Mouse (Mus musculus): ENCODE results near the gene Crispld2. TPM values are rescaled to one million over a fixed set of nuclear protein-coding genes. Genes with fewer than 3 reads are reported as not detected.

Crispld2 gene
- polyA plus RNA-seq, 1 experiment = 16.7 TPM

GRCm38 (mm10) chr8:120006645-120007160 lies 14.5 kb downstream of the Crispld2 start:
- no peaks in the 10 kb centered on the region for H3K27me3 ChIP-seq (replicated peaks; ENCODE audit: control insufficient read depth, insufficient read depth, low read length)
- no peak overlapping the region for H3K27ac ChIP-seq (ENCODE audit: insufficient read depth, low read depth, low read length)
- no peak overlapping the region for H3K4me3 ChIP-seq (ENCODE audit: insufficient read depth, low read depth, low read length)
- H3K36me3 ChIP-seq (ENCODE audit: control insufficient read depth, insufficient read depth, low read length) = no peaks in the 10 kb centered on the region
- 61% methylated on average over 9 of the region's 9 CpGs for WGBS
- no peak for DNase-seq
- no peak for TF ChIP-seq POLR2A (IDR thresholded peaks at IDR 0.05; ENCODE audit: low read depth, low read length)
- TF ChIP-seq CTCF (conservative IDR thresholded peaks at IDR 0.05; ENCODE audit: insufficient read depth, insufficient read length, low read depth, low read length) = no peak
- peaks cover 26% of the 10 kb centered on the region for H3K4me1 ChIP-seq (ENCODE audit: control insufficient read depth, insufficient read depth, low read length)

- no peak for TF ChIP-seq POLR2A (IDR thresholded peaks at IDR 0.05; ENCODE audit: low read depth, low read length)
- TF ChIP-seq CTCF (conservative IDR thresholded peaks at IDR 0.05; ENCODE audit: insufficient read depth, insufficient read length, low read depth, low read length) = no peak
- peaks cover 24% of the 10 kb centered on the region for H3K4me1 ChIP-seq (ENCODE audit: control insufficient read depth, insufficient read depth, low read length)
- H3K27ac ChIP-seq (ENCODE audit: insufficient read depth, low read depth, low read length) = no peak overlapping the region
- H3K36me3 ChIP-seq (ENCODE audit: control insufficient read depth, insufficient read depth, low read length) = no peaks in the 10 kb centered on the region
- DNase-seq = no peak
- no peak overlapping the region for H3K4me3 ChIP-seq (ENCODE audit: insufficient read depth, low read depth, low read length)
- 85% methylated on average over 9 of the region's 9 CpGs for WGBS
- H3K27me3 ChIP-seq (replicated peaks; ENCODE audit: control insufficient read depth, insufficient read depth, low read length) = no peaks in the 10 kb centered on the region
Observed at GRCm38 (mm10) chr8:120007178-120007577, 14.9 kb downstream of the Crispld2 start.

- TF ChIP-seq CTCF (conservative IDR thresholded peaks at IDR 0.05; ENCODE audit: insufficient read depth, insufficient read length, low read depth, low read length) (no peak), POLR2A (IDR thresholded peaks at IDR 0.05; ENCODE audit: low read depth, low read length) (no peak)
- peaks cover 5% of the 10 kb centered on the region for H3K4me1 ChIP-seq (ENCODE audit: control insufficient read depth, insufficient read depth, low read length)
- no peaks in the 10 kb centered on the region for H3K27me3 ChIP-seq (replicated peaks; ENCODE audit: control insufficient read depth, insufficient read depth, low read length)
- H3K4me3 ChIP-seq (ENCODE audit: insufficient read depth, low read depth, low read length) = no peak overlapping the region
- no peak for DNase-seq
- no peaks in the 10 kb centered on the region for H3K36me3 ChIP-seq (ENCODE audit: control insufficient read depth, insufficient read depth, low read length)
- WGBS = 62% methylated on average over 6 of the region's 6 CpGs
- H3K27ac ChIP-seq (ENCODE audit: insufficient read depth, low read depth, low read length) = no peak overlapping the region
Observed at GRCm38 (mm10) chr8:120009284-120009683, 17.0 kb downstream of the Crispld2 start.

- DNase-seq = no peak
- no peak overlapping the region for H3K4me3 ChIP-seq (ENCODE audit: insufficient read depth, low read depth, low read length)
- TF ChIP-seq CTCF (conservative IDR thresholded peaks at IDR 0.05; ENCODE audit: insufficient read depth, insufficient read length, low read depth, low read length) = no peak
- TF ChIP-seq POLR2A (IDR thresholded peaks at IDR 0.05; ENCODE audit: low read depth, low read length) = no peak
- WGBS = 91% methylated on average over 8 of the region's 8 CpGs
- H3K27me3 ChIP-seq (replicated peaks; ENCODE audit: control insufficient read depth, insufficient read depth, low read length) = no peaks in the 10 kb centered on the region
- H3K4me1 ChIP-seq (ENCODE audit: control insufficient read depth, insufficient read depth, low read length) = no peaks in the 10 kb centered on the region; the same call in 1 of the 2 replicates
- H3K27ac ChIP-seq (ENCODE audit: insufficient read depth, low read depth, low read length) = no peak overlapping the region
- no peaks in the 10 kb centered on the region for H3K36me3 ChIP-seq (ENCODE audit: control insufficient read depth, insufficient read depth, low read length)
Observed at GRCm38 (mm10) chr8:120012491-120012890, 20.3 kb downstream of the Crispld2 start.

GRCm38 (mm10) chr8:120012927-120013326 lies 20.7 kb downstream of the Crispld2 start:
- Histone ChIP-seq H3K36me3 (ENCODE audit: control insufficient read depth, insufficient read depth, low read length) (no peaks in the 10 kb centered on the region), H3K4me3 (ENCODE audit: insufficient read depth, low read depth, low read length) (no peak overlapping the region), H3K4me1 (ENCODE audit: control insufficient read depth, insufficient read depth, low read length) (no peaks in the 10 kb centered on the region; the same call in 1 of the 2 replicates), H3K27me3 (replicated peaks; ENCODE audit: control insufficient read depth, insufficient read depth, low read length) (no peaks in the 10 kb centered on the region), H3K27ac (ENCODE audit: insufficient read depth, low read depth, low read length) (no peak overlapping the region)
- DNase-seq = no peak
- 66% methylated on average over 9 of the region's 9 CpGs for WGBS
- TF ChIP-seq CTCF (conservative IDR thresholded peaks at IDR 0.05; ENCODE audit: insufficient read depth, insufficient read length, low read depth, low read length) (no peak), POLR2A (IDR thresholded peaks at IDR 0.05; ENCODE audit: low read depth, low read length) (no peak)

- WGBS = 49% methylated on average over 15 of the region's 15 CpGs
- H3K36me3 ChIP-seq (ENCODE audit: control insufficient read depth, insufficient read depth, low read length) = no peaks in the 10 kb centered on the region
- no peaks in the 10 kb centered on the region; the same call in 1 of the 2 replicates for H3K4me1 ChIP-seq (ENCODE audit: control insufficient read depth, insufficient read depth, low read length)
- H3K27ac ChIP-seq (ENCODE audit: insufficient read depth, low read depth, low read length) = no peak overlapping the region
- H3K4me3 ChIP-seq (ENCODE audit: insufficient read depth, low read depth, low read length) = no peak overlapping the region
- H3K27me3 ChIP-seq (replicated peaks; ENCODE audit: control insufficient read depth, insufficient read depth, low read length) = no peaks in the 10 kb centered on the region
- DNase-seq = peak; percentile 63
- no peak for TF ChIP-seq POLR2A (IDR thresholded peaks at IDR 0.05; ENCODE audit: low read depth, low read length)
- no peak for TF ChIP-seq CTCF (conservative IDR thresholded peaks at IDR 0.05; ENCODE audit: insufficient read depth, insufficient read length, low read depth, low read length)
Observed at GRCm38 (mm10) chr8:120014267-120015023, 22.2 kb downstream of the Crispld2 start.

- TF ChIP-seq POLR2A (IDR thresholded peaks at IDR 0.05; ENCODE audit: low read depth, low read length) (no peak), CTCF (conservative IDR thresholded peaks at IDR 0.05; ENCODE audit: insufficient read depth, insufficient read length, low read depth, low read length) (no peak)
- 91% methylated on average over 8 of the region's 8 CpGs for WGBS
- DNase-seq = no peak
- Histone ChIP-seq H3K27me3 (replicated peaks; ENCODE audit: control insufficient read depth, insufficient read depth, low read length) (no peaks in the 10 kb centered on the region), H3K4me1 (ENCODE audit: control insufficient read depth, insufficient read depth, low read length) (peaks cover 5% of the 10 kb centered on the region), H3K36me3 (ENCODE audit: control insufficient read depth, insufficient read depth, low read length) (no peaks in the 10 kb centered on the region), H3K27ac (ENCODE audit: insufficient read depth, low read depth, low read length) (no peak overlapping the region), H3K4me3 (ENCODE audit: insufficient read depth, low read depth, low read length) (no peak overlapping the region)
Observed at GRCm38 (mm10) chr8:120015916-120016315, 23.7 kb downstream of the Crispld2 start.

All from kidney, adult 2 months (tissue).